Mouse (Mus musculus): Measurements from ENCODE around the gene Olfr1175-ps. TPM values are rescaled to one million over a fixed set of nuclear protein-coding genes. Genes with fewer than 3 reads are reported as not detected.

Olfr1175-ps gene
- polyA plus RNA-seq (2017; shearing (Covaris generic)), result under 1 TPM; 0.09 to 0.10 (median 0.09) TPM

DNA sequence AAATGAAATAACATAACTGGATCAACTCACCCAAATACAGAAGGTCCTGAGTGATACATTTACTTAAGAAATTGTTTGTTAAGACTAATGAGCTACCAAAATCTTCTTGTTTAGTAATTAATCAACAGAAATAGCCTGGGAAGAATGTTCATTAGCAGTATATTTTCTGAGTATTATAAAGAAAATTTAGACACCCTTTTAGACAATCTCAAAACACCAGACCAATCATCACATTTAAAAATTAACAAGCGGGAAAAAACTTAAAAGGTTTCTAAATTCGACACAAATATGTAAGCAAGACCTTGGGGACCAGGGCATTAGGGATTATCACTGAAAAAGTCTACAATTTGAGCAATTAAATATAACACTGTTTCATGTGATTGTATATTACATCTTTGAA lies at the start of gene Olfr1175-ps:
TSS of gene Olfr1175-ps (minus strand) at position 101 of the 400 bp plus-strand sequence.
- no peak for ATAC-seq

- no peak for ATAC-seq
Observed at GRCm38 (mm10) chr2:88356304-88356703, 29.3 kb upstream of the Olfr1175-ps start.

GRCm38 (mm10) chr2:88346392-88346791 lies 19.4 kb upstream of the Olfr1175-ps start, which contains the start of gene Olfr1177-ps:
TSS of gene Olfr1177-ps (minus strand) at chr2:88346492.
- ATAC-seq, result no peak

GRCm38 (mm10) chr2:88336421-88336820 lies 9.4 kb upstream of the Olfr1175-ps start, which contains the start of gene Olfr1176:
TSS of gene Olfr1176 (plus strand) at chr2:88336721.
- no peak for ATAC-seq

DNA sequence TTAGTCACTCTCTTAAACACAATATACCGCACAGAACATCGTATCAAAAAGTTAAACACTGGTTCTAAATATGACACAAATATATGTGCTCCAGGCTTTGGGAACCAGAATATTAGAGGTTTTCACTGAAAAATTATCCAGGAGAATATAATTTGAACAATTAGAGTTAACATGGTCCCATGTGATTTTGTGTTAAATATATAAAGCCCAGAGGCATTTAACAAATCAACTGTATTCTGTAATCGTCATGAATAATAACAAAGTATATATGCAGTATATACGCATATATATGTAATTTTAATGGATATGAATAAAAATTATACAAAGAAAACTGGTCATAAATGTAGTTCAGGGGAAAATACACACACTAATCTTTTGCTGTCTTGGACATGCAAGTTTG lies 12.0 kb downstream of the Olfr1175-ps start, which contains the start of gene Olfr1174-ps:
TSS of gene Olfr1174-ps (minus strand) at position 101 of the 400 bp plus-strand sequence.
- no peak for ATAC-seq

DNA sequence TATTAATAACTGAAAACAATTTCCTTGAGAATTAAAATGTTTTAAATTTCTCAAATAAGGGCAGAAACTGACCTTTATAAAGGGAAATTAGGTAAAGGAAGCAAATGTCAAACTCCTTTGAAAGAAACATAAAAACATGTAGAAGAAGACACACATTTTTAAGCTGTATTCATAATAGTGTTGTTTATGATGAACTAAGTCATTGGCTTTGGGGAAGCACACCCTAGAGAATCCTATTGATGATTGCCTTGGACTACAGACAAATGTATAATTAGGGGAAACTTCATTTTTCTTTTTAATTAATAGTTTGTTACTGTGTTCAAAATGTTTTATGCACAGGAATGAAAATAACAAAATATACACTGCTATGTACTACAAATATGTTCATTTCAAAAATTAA lies 47.2 kb downstream of the Olfr1175-ps start, which contains the start of gene Olfr1173:
TSS of gene Olfr1173 (minus strand) at position 101 of the 400 bp plus-strand sequence.
- ATAC-seq, result no peak

Other genes with a start within 250 kb of the Olfr1175-ps start
- not detected for gene Olfr1164, start 233.2 kb downstream of the Olfr1175-ps start, polyA plus RNA-seq (2017; shearing (Covaris generic))
- gene Olfr1166, start 198.9 kb downstream of the Olfr1175-ps start, polyA plus RNA-seq (2017; shearing (Covaris generic)), result not detected
- under 1 TPM in 1 of 3 experiments, not detected in 2; 0.15 TPM for gene Olfr1167, start 172.0 kb downstream of the Olfr1175-ps start, polyA plus RNA-seq (2017; shearing (Covaris generic))
- under 1 TPM in 1 of 3 experiments, not detected in 2; 0.38 TPM for gene Olfr1168, start 145.3 kb downstream of the Olfr1175-ps start, polyA plus RNA-seq (2017; shearing (Covaris generic))
- not detected for gene Olfr1170, start 98.9 kb downstream of the Olfr1175-ps start, polyA plus RNA-seq (2017; shearing (Covaris generic))
- gene Olfr1173, start 47.3 kb downstream of the Olfr1175-ps start, polyA plus RNA-seq (2017; shearing (Covaris generic)), result under 1 TPM in 1 of 3 experiments, not detected in 2; 0.16 TPM
- gene Olfr1174-ps, start 12.1 kb downstream of the Olfr1175-ps start, polyA plus RNA-seq (2017; shearing (Covaris generic)), result not detected
- not detected for gene Olfr1176, start 9.5 kb upstream of the Olfr1175-ps start, polyA plus RNA-seq (2017; shearing (Covaris generic))
- not detected for gene Olfr1177-ps, start 19.3 kb upstream of the Olfr1175-ps start, polyA plus RNA-seq (2017; shearing (Covaris generic))
- under 1 TPM in 1 of 3 experiments, not detected in 2; 0.05 TPM for gene Olfr1178, start 59.8 kb upstream of the Olfr1175-ps start, polyA plus RNA-seq (2017; shearing (Covaris generic))
- gene Olfr1179, start 79.2 kb upstream of the Olfr1175-ps start, polyA plus RNA-seq (2017; shearing (Covaris generic)), result not detected
- gene Olfr1180, start 91.9 kb upstream of the Olfr1175-ps start, polyA plus RNA-seq (2017; shearing (Covaris generic)), result not detected
- not detected for gene Olfr1181, start 99.0 kb upstream of the Olfr1175-ps start, polyA plus RNA-seq (2017; shearing (Covaris generic))
- gene Gm13757, start 121.9 kb upstream of the Olfr1175-ps start, polyA plus RNA-seq (2017; shearing (Covaris generic)), result not detected
- gene Olfr1183, start 127.7 kb upstream of the Olfr1175-ps start, polyA plus RNA-seq (2017; shearing (Covaris generic)), result under 1 TPM in 1 of 3 experiments, not detected in 2; 0.13 TPM
- gene Olfr1184, start 156.4 kb upstream of the Olfr1175-ps start, polyA plus RNA-seq (2017; shearing (Covaris generic)), result not detected
- gene Olfr1185-ps1, start 166.1 kb upstream of the Olfr1175-ps start, polyA plus RNA-seq (2017; shearing (Covaris generic)), result not detected
- gene Olfr1186, start 191.3 kb upstream of the Olfr1175-ps start, polyA plus RNA-seq (2017; shearing (Covaris generic)), result not detected
- not detected for gene Olfr1188, start 229.7 kb upstream of the Olfr1175-ps start, polyA plus RNA-seq (2017; shearing (Covaris generic))